Mouse (Mus musculus): ENCODE results near the gene Popdc2. TPM values are rescaled to one million over a fixed set of nuclear protein-coding genes. Genes with fewer than 3 reads are reported as not detected.

Gene Popdc2
- polyA plus RNA-seq, 1 experiment, result 8.1 TPM

DNA sequence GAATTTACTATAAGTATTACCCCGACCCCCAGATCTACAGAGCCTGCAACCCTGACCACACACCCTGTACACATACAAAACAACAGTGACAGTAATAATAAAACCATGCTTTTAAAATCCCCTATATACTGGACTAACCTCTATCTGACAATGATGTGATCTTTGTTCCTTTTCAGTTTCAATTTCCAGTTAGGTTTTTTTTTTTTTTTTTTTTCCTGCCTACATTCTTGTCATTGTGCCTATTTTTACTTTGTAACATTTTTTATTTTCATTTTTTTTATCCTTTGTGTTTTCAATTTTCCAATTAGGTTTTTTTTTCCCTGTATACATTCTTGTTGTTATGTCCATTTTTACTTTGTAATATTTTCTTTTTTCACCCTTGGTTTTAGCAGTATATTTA, 63.8 kb downstream of the Popdc2 start:
- H3K4me1 ChIP-seq (ENCODE audit: control insufficient read depth), result no peaks in the 10 kb centered on the region
- no peaks in the 10 kb centered on the region for H3K36me3 ChIP-seq (ENCODE audit: control insufficient read depth)
- no peaks in the 10 kb centered on the region for H3K27me3 ChIP-seq (ENCODE audit: control insufficient read depth)
- H3K4me3 ChIP-seq (replicated peaks), result no peak overlapping the region
- no peaks in the 10 kb centered on the region for H3K9me3 ChIP-seq (ENCODE audit: control insufficient read depth, low read length)
- no peak for TF ChIP-seq TAL1 (IDR thresholded peaks at IDR 0.05; ENCODE audit: low read length)
- TF ChIP-seq GATA1 (IDR thresholded peaks at IDR 0.05; ENCODE audit: low read length), result no peak

Other genes with a start within 250 kb of the Popdc2 start
- gene Nr1i2, start 67.4 kb upstream of the Popdc2 start, polyA plus RNA-seq (2012), result not detected in 2 replicates
- gene Maats1, start 20.1 kb upstream of the Popdc2 start, polyA plus RNA-seq (2012), result not detected in 2 replicates
- gene Cox17, start 15.2 kb upstream of the Popdc2 start, polyA plus RNA-seq (2012), result 56.0 and 110 TPM in 2 replicates
- gene Gm21987, start 15.2 kb upstream of the Popdc2 start, polyA plus RNA-seq (2012), result 142 and 244 TPM in 2 replicates
- not detected in 2 replicates for gene Pla1a, start 70.9 kb downstream of the Popdc2 start, polyA plus RNA-seq (2012)
- 15.1 and 15.6 TPM in 2 replicates for gene Adprh, start 90.5 kb downstream of the Popdc2 start, polyA plus RNA-seq (2012)
- gene Cd80, start 93.4 kb downstream of the Popdc2 start, polyA plus RNA-seq (2012), result not detected in 2 replicates
- gene Timmdc1, start 160.5 kb downstream of the Popdc2 start, polyA plus RNA-seq (2012), result 2.8 and 3.2 TPM in 2 replicates
- 0.06 and 0.08 TPM in 2 replicates for gene Poglut1, start 188.0 kb downstream of the Popdc2 start, polyA plus RNA-seq (2012)
- gene Tmem39a, start 196.5 kb downstream of the Popdc2 start, polyA plus RNA-seq (2012), result 0.34 TPM in 2 replicates